Mouse (Mus musculus): ENCODE data around the gene Unc119. TPM values are rescaled to one million over a fixed set of nuclear protein-coding genes. Genes with fewer than 3 reads are reported as not detected.

Gene Unc119
- polyA plus RNA-seq, 1 experiment from 2014 or later: 43.0 TPM

GRCm38 (mm10) chr11:78363309-78364007 lies 20.2 kb downstream of the Unc119 start:
- H3K36me3 ChIP-seq (ENCODE audit: control insufficient read depth, insufficient read depth, low read length): no peaks in the 10 kb centered on the region
- H3K9ac ChIP-seq (ENCODE audit: low read length): no peak overlapping the region
- H3K27me3 ChIP-seq (ENCODE audit: control insufficient read depth, insufficient read depth, low read length): peaks cover 10% of the 10 kb centered on the region; the same call in 1 of the 2 replicates
- WGBS: 73% methylated on average over 13 of the region's 13 CpGs
- H3K4me2 ChIP-seq (ENCODE audit: low read length): no peak overlapping the region
- no peak overlapping the region for H3K4me3 ChIP-seq (ENCODE audit: control insufficient read depth in 1 of 2, insufficient read depth in 1 of 2, low read depth in 1 of 2, low read length in 2 of 2)
- no peak overlapping the region for H3K27ac ChIP-seq (replicated peaks in 1 of 2; ENCODE audit: control insufficient read depth in 1 of 2, insufficient read depth in 1 of 2, low read depth in 2 of 2, low read length in 2 of 2)
- H3K9me3 ChIP-seq (ENCODE audit: control insufficient read depth, low read length): no peaks in the 10 kb centered on the region
- no peaks in the 10 kb centered on the region; a peak in 1 of 4 replicates for H3K4me1 ChIP-seq (ENCODE audit: control insufficient read depth in 2 of 2, insufficient read depth in 2 of 2, low read length in 2 of 2)
- no peak for ATAC-seq (ENCODE audit: insufficient number of reproducible peaks, insufficient read depth, low FRiP score, low read depth)

GRCm38 (mm10) chr11:78364103-78364502 lies 20.8 kb downstream of the Unc119 start:
- no peaks in the 10 kb centered on the region for H3K36me3 ChIP-seq (ENCODE audit: control insufficient read depth, insufficient read depth, low read length)
- WGBS: 49% methylated on average over 8 of the region's 8 CpGs
- peaks cover 8% of the 10 kb centered on the region; the same call in 1 of the 2 replicates for H3K27me3 ChIP-seq (ENCODE audit: control insufficient read depth, insufficient read depth, low read length)
- ATAC-seq (ENCODE audit: insufficient number of reproducible peaks, insufficient read depth, low FRiP score, low read depth): no peak
- no peak overlapping the region for H3K4me3 ChIP-seq (ENCODE audit: control insufficient read depth in 1 of 2, insufficient read depth in 1 of 2, low read depth in 1 of 2, low read length in 2 of 2)
- H3K4me2 ChIP-seq (ENCODE audit: low read length): no peak overlapping the region
- H3K27ac ChIP-seq (replicated peaks in 1 of 2; ENCODE audit: control insufficient read depth in 1 of 2, insufficient read depth in 1 of 2, low read depth in 2 of 2, low read length in 2 of 2): no peak overlapping the region
- no peak overlapping the region for H3K9ac ChIP-seq (ENCODE audit: low read length)
- H3K9me3 ChIP-seq (ENCODE audit: control insufficient read depth, low read length): no peaks in the 10 kb centered on the region
- no peaks in the 10 kb centered on the region; a peak in 1 of 4 replicates for H3K4me1 ChIP-seq (ENCODE audit: control insufficient read depth in 2 of 2, insufficient read depth in 2 of 2, low read length in 2 of 2)

GRCm38 (mm10) chr11:78367456-78368225 lies 24.4 kb downstream of the Unc119 start:
- WGBS: 88% methylated on average over 15 of the region's 15 CpGs
- no peak overlapping the region for H3K27ac ChIP-seq (replicated peaks in 1 of 2; ENCODE audit: control insufficient read depth in 1 of 2, insufficient read depth in 1 of 2, low read depth in 2 of 2, low read length in 2 of 2)
- H3K36me3 ChIP-seq (ENCODE audit: control insufficient read depth, insufficient read depth, low read length): no peaks in the 10 kb centered on the region
- H3K4me2 ChIP-seq (ENCODE audit: low read length): no peak overlapping the region
- ATAC-seq (ENCODE audit: insufficient number of reproducible peaks, insufficient read depth, low FRiP score, low read depth): no peak
- no peak overlapping the region for H3K4me3 ChIP-seq (ENCODE audit: control insufficient read depth in 1 of 2, insufficient read depth in 1 of 2, low read depth in 1 of 2, low read length in 2 of 2)
- H3K4me1 ChIP-seq (ENCODE audit: control insufficient read depth in 2 of 2, insufficient read depth in 2 of 2, low read length in 2 of 2): no peaks in the 10 kb centered on the region; a peak in 1 of 4 replicates
- H3K9ac ChIP-seq (ENCODE audit: low read length): no peak overlapping the region
- H3K27me3 ChIP-seq (ENCODE audit: control insufficient read depth, insufficient read depth, low read length): no peaks in the 10 kb centered on the region
- H3K9me3 ChIP-seq (ENCODE audit: control insufficient read depth, low read length): no peaks in the 10 kb centered on the region

GRCm38 (mm10) chr11:78370389-78370788 lies 27.1 kb downstream of the Unc119 start:
- H3K9me3 ChIP-seq (ENCODE audit: control insufficient read depth, low read length): no peaks in the 10 kb centered on the region
- H3K4me2 ChIP-seq (ENCODE audit: low read length): no peak overlapping the region
- 27% methylated on average over 1 of the region's 1 CpGs for WGBS
- ATAC-seq (ENCODE audit: insufficient number of reproducible peaks, insufficient read depth, low FRiP score, low read depth): no peak
- no peaks in the 10 kb centered on the region for H3K36me3 ChIP-seq (ENCODE audit: control insufficient read depth, insufficient read depth, low read length)
- H3K4me3 ChIP-seq (ENCODE audit: control insufficient read depth in 1 of 2, insufficient read depth in 1 of 2, low read depth in 1 of 2, low read length in 2 of 2): no peak overlapping the region
- no peaks in the 10 kb centered on the region for H3K27me3 ChIP-seq (ENCODE audit: control insufficient read depth, insufficient read depth, low read length)
- no peaks in the 10 kb centered on the region; a peak in 1 of 4 replicates for H3K4me1 ChIP-seq (ENCODE audit: control insufficient read depth in 2 of 2, insufficient read depth in 2 of 2, low read length in 2 of 2)
- H3K27ac ChIP-seq (replicated peaks in 1 of 2; ENCODE audit: control insufficient read depth in 1 of 2, insufficient read depth in 1 of 2, low read depth in 2 of 2, low read length in 2 of 2): no peak overlapping the region
- H3K9ac ChIP-seq (ENCODE audit: low read length): no peak overlapping the region

- Histone ChIP-seq H3K36me3 (ENCODE audit: control insufficient read depth, insufficient read depth, low read length) (no peaks in the 10 kb centered on the region), H3K4me2 (ENCODE audit: low read length) (no peak overlapping the region), H3K9ac (ENCODE audit: low read length) (no peak overlapping the region), H3K9me3 (ENCODE audit: control insufficient read depth, low read length) (no peaks in the 10 kb centered on the region), H3K4me1 (ENCODE audit: control insufficient read depth in 2 of 2, insufficient read depth in 2 of 2, low read length in 2 of 2) (no peaks in the 10 kb centered on the region; a peak in 1 of 4 replicates), H3K4me3 (ENCODE audit: control insufficient read depth in 1 of 2, insufficient read depth in 1 of 2, low read depth in 1 of 2, low read length in 2 of 2) (no peak overlapping the region), H3K27me3 (ENCODE audit: control insufficient read depth, insufficient read depth, low read length) (no peaks in the 10 kb centered on the region), H3K27ac (replicated peaks in 1 of 2; ENCODE audit: control insufficient read depth in 1 of 2, insufficient read depth in 1 of 2, low read depth in 2 of 2, low read length in 2 of 2) (no peak overlapping the region)
- no peak for ATAC-seq (ENCODE audit: insufficient number of reproducible peaks, insufficient read depth, low FRiP score, low read depth)
- 82% methylated on average over 11 of the region's 11 CpGs for WGBS
Measured at GRCm38 (mm10) chr11:78371711-78372110, 28.4 kb downstream of the Unc119 start.

GRCm38 (mm10) chr11:78372166-78372565 lies 28.9 kb downstream of the Unc119 start:
- Histone ChIP-seq H3K9ac (ENCODE audit: low read length) (no peak overlapping the region), H3K4me2 (ENCODE audit: low read length) (no peak overlapping the region), H3K4me1 (ENCODE audit: control insufficient read depth in 2 of 2, insufficient read depth in 2 of 2, low read length in 2 of 2) (no peaks in the 10 kb centered on the region; a peak in 1 of 4 replicates), H3K9me3 (ENCODE audit: control insufficient read depth, low read length) (no peaks in the 10 kb centered on the region), H3K27ac (replicated peaks in 1 of 2; ENCODE audit: control insufficient read depth in 1 of 2, insufficient read depth in 1 of 2, low read depth in 2 of 2, low read length in 2 of 2) (no peak overlapping the region), H3K36me3 (ENCODE audit: control insufficient read depth, insufficient read depth, low read length) (no peaks in the 10 kb centered on the region), H3K27me3 (ENCODE audit: control insufficient read depth, insufficient read depth, low read length) (no peaks in the 10 kb centered on the region), H3K4me3 (ENCODE audit: control insufficient read depth in 1 of 2, insufficient read depth in 1 of 2, low read depth in 1 of 2, low read length in 2 of 2) (no peak overlapping the region)
- WGBS: 57% methylated on average over 3 of the region's 3 CpGs
- no peak for ATAC-seq (ENCODE audit: insufficient number of reproducible peaks, insufficient read depth, low FRiP score, low read depth)

- no peak for ATAC-seq (ENCODE audit: insufficient number of reproducible peaks, insufficient read depth, low FRiP score, low read depth)
- Histone ChIP-seq H3K27me3 (ENCODE audit: control insufficient read depth, insufficient read depth, low read length) (no peaks in the 10 kb centered on the region), H3K4me1 (ENCODE audit: control insufficient read depth in 2 of 2, insufficient read depth in 2 of 2, low read length in 2 of 2) (no peaks in the 10 kb centered on the region; a peak in 1 of 4 replicates), H3K4me2 (ENCODE audit: low read length) (no peak overlapping the region), H3K9ac (ENCODE audit: low read length) (no peak overlapping the region), H3K36me3 (ENCODE audit: control insufficient read depth, insufficient read depth, low read length) (no peaks in the 10 kb centered on the region), H3K9me3 (ENCODE audit: control insufficient read depth, low read length) (no peaks in the 10 kb centered on the region), H3K4me3 (ENCODE audit: control insufficient read depth in 1 of 2, insufficient read depth in 1 of 2, low read depth in 1 of 2, low read length in 2 of 2) (no peak overlapping the region), H3K27ac (replicated peaks in 1 of 2; ENCODE audit: control insufficient read depth in 1 of 2, insufficient read depth in 1 of 2, low read depth in 2 of 2, low read length in 2 of 2) (no peak overlapping the region)
- WGBS: 64% methylated on average over 7 of the region's 7 CpGs
Measured at GRCm38 (mm10) chr11:78372610-78373009, 29.3 kb downstream of the Unc119 start.

All from heart, embryonic 14.5 days (tissue).